Mouse (Mus musculus) kidney, adult 2 months (tissue): Measurements from ENCODE around the gene Usp29.

ENCODE experiments used
- CTCF ChIP-seq: fragments of 200-500 bp; conservative IDR thresholded peaks from 2 replicates; pipeline ENCODE4 v1.5.1; 2011; ENCODE audit warnings: low read depth, mild to moderate bottlenecking, control low read depth, low read length, moderate library complexity, mixed read lengths; ENCODE audit not compliant: insufficient read depth, insufficient read length
- POLR2A ChIP-seq: fragments of 200-500 bp; IDR thresholded peaks from one replicate; pipeline ENCODE4 v1.6.1; 2011; ENCODE audit warnings: low read depth, low read length, control low read depth

GRCm38 (mm10) chr7:6822633-6823032 is 92.3 kb downstream of the Usp29 start:
- TF ChIP-seq CTCF: no peak
- TF ChIP-seq POLR2A: no peak
